Mouse (Mus musculus) limb, embryonic 11.5 days (tissue): ENCODE results near the gene Paqr3. TPM values are rescaled to one million over a fixed set of nuclear protein-coding genes. Genes with fewer than 3 reads are reported as not detected.

Experiments
- ATAC-seq: fragments of 200-750 bp; cut with Nextera tagmentation; 2 replicates; pipeline ENCODE4 v1.8.0; 2017; ENCODE audit warnings: low read depth; ENCODE audit not compliant: insufficient number of reproducible peaks, low FRiP score, low TSS enrichment
- DNase-seq: peaks from one replicate; pipeline ENCODE4 v3.0.0-alpha.2; 2015; ENCODE audit warnings: low spot score
- H3K27ac ChIP-seq: fragments of 300-500 bp; sonication (generic); replicated peaks from 2 replicates; pipeline ENCODE4 v1.5.1; 2014; ENCODE audit warnings: low read depth, mild to moderate bottlenecking, low read length
- H3K27me3 ChIP-seq: fragments of 300-500 bp; sonication (generic); 2 replicates; pipeline ENCODE4 v1.6.1; 2014; ENCODE audit warnings: mild to moderate bottlenecking, low read length, mixed read lengths; ENCODE audit not compliant: control insufficient read depth, insufficient read depth
- H3K36me3 ChIP-seq: fragments of 300-500 bp; sonication (generic); 2 replicates; pipeline ENCODE4 v1.6.1; 2014; ENCODE audit warnings: mild to moderate bottlenecking, low read length, moderate library complexity, mixed read lengths; ENCODE audit not compliant: control insufficient read depth, insufficient read depth
- H3K4me1 ChIP-seq: fragments of 300-500 bp; sonication (generic); 2 replicates; pipeline ENCODE4 v1.6.1; 2014; ENCODE audit warnings: low read length, mixed read lengths; ENCODE audit not compliant: control insufficient read depth, insufficient read depth
- H3K4me2 ChIP-seq: fragments of 300-500 bp; sonication (generic); 2 replicates; pipeline ENCODE4 v1.6.1; 2014; ENCODE audit warnings: low read depth, mild to moderate bottlenecking, moderate library complexity; ENCODE audit not compliant: severe bottlenecking
- H3K4me3 ChIP-seq: fragments of 300-500 bp; sonication (generic); 2 replicates; pipeline ENCODE4 v1.5.1; 2014; ENCODE audit warnings: low read depth, low read length
- H3K9ac ChIP-seq: fragments of 300-500 bp; sonication (generic); 2 replicates; pipeline ENCODE4 v1.6.1; 2014; ENCODE audit warnings: mild to moderate bottlenecking, low read length
- H3K9me3 ChIP-seq: fragments of 300-500 bp; sonication (generic); 2 replicates; pipeline ENCODE4 v1.6.1; 2016; ENCODE audit warnings: low read length; ENCODE audit not compliant: control insufficient read depth
- WGBS: fragments of 180-500 bp; shearing (Covaris S2); extraction: QIAGEN DNeasy Blood & Tissue Kit; methylation state at CpG from one replicate; pipeline ENCODE4 v1.1.7; 2014; 5-methylcytosine and 5-hydroxymethylcytosine counted together
- polyA plus RNA-seq: library from polyadenylated mRNA; unstranded; fragments of >200 nt; fragmentation: Nextera tagmentation; extraction: Ambion mirVana; gene quantifications from 2 replicates; pipeline ENCODE4 v1.2.1, GENCODE M21; 2014

The Paqr3 gene
- polyA plus RNA-seq, 1 experiment from 2014 or later = 8.6 TPM

- no peak overlapping the region for H3K9ac ChIP-seq
- ATAC-seq = peak; percentile 35; the same call in 1 of the 2 replicates
- H3K4me2 ChIP-seq = no peak overlapping the region; the same call in 1 of the 2 replicates
- no peak overlapping the region for H3K4me3 ChIP-seq
- DNase-seq = peak; percentile 27
- no peaks in the 10 kb centered on the region for H3K36me3 ChIP-seq
- no peaks in the 10 kb centered on the region for H3K27me3 ChIP-seq
- H3K9me3 ChIP-seq = no peaks in the 10 kb centered on the region
- 37% methylated on average over 12 of the region's 12 CpGs for WGBS
- 0 out of 2 replicates have a peak, but pooled peaks cover 3% of the 10 kb centered on the region for H3K4me1 ChIP-seq
- H3K27ac ChIP-seq = no peak overlapping the region
Measured at GRCm38 (mm10) chr5:97056791-97057450, 54.5 kb downstream of the Paqr3 start.

GRCm38 (mm10) chr5:97056359-97056758, 55.0 kb downstream of the Paqr3 start:
- Histone ChIP-seq H3K36me3 (no peaks in the 10 kb centered on the region), H3K4me3 (no peak overlapping the region), H3K9ac (no peak overlapping the region), H3K27me3 (no peaks in the 10 kb centered on the region), H3K9me3 (no peaks in the 10 kb centered on the region), H3K4me1 (0 out of 2 replicates have a peak, but pooled peaks cover 3% of the 10 kb centered on the region), H3K27ac (no peak overlapping the region), H3K4me2 (no peak overlapping the region)
- 75% methylated on average over 3 of the region's 3 CpGs for WGBS
- DNase-seq (no peak), ATAC-seq (no peak)

- DNase-seq (peak; percentile 32), ATAC-seq (no peak)
- Histone ChIP-seq H3K4me1 (0 out of 2 replicates have a peak, but pooled peaks cover 3% of the 10 kb centered on the region), H3K27me3 (no peaks in the 10 kb centered on the region), H3K4me3 (no peak overlapping the region), H3K9ac (no peak overlapping the region), H3K27ac (no peak overlapping the region), H3K9me3 (no peaks in the 10 kb centered on the region), H3K4me2 (no peak overlapping the region), H3K36me3 (no peaks in the 10 kb centered on the region)
- WGBS = 6% methylated on average over 1 of the region's 1 CpGs
Measured at GRCm38 (mm10) chr5:97055511-97056068, 55.8 kb downstream of the Paqr3 start.

- ATAC-seq (no peak), DNase-seq (no peak)
- H3K4me1 ChIP-seq = 0 out of 2 replicates have a peak, but pooled peaks cover 3% of the 10 kb centered on the region
- WGBS = 84% methylated on average over 10 of the region's 10 CpGs
- no peak overlapping the region for H3K27ac ChIP-seq
- H3K4me2 ChIP-seq = no peak overlapping the region
- no peak overlapping the region for H3K9ac ChIP-seq
- no peaks in the 10 kb centered on the region for H3K9me3 ChIP-seq
- no peaks in the 10 kb centered on the region for H3K36me3 ChIP-seq
- no peak overlapping the region for H3K4me3 ChIP-seq
- no peaks in the 10 kb centered on the region for H3K27me3 ChIP-seq
Measured at GRCm38 (mm10) chr5:97054801-97055200, 56.6 kb downstream of the Paqr3 start.

- 83% methylated on average over 5 of the region's 5 CpGs for WGBS
- Histone ChIP-seq H3K27ac (no peak overlapping the region), H3K36me3 (no peaks in the 10 kb centered on the region), H3K9ac (no peak overlapping the region), H3K4me1 (0 out of 2 replicates have a peak, but pooled peaks cover 3% of the 10 kb centered on the region), H3K4me2 (no peak overlapping the region), H3K27me3 (no peaks in the 10 kb centered on the region), H3K9me3 (no peaks in the 10 kb centered on the region), H3K4me3 (no peak overlapping the region)
- no peak for DNase-seq
- ATAC-seq = no peak
Measured at GRCm38 (mm10) chr5:97054166-97054565, 57.2 kb downstream of the Paqr3 start.

GRCm38 (mm10) chr5:97048905-97049304, 62.5 kb downstream of the Paqr3 start:
- no peak overlapping the region for H3K27ac ChIP-seq
- no peak overlapping the region for H3K9ac ChIP-seq
- DNase-seq = no peak
- no peaks in the 10 kb centered on the region for H3K4me1 ChIP-seq
- no peaks in the 10 kb centered on the region for H3K27me3 ChIP-seq
- H3K9me3 ChIP-seq = no peaks in the 10 kb centered on the region
- H3K4me3 ChIP-seq = no peak overlapping the region
- 0 out of 2 replicates have a peak, but pooled peaks cover 2% of the 10 kb centered on the region for H3K36me3 ChIP-seq
- no peak for ATAC-seq
- no peak overlapping the region for H3K4me2 ChIP-seq
- WGBS = 95% methylated on average over 5 of the region's 5 CpGs

- ATAC-seq (no peak), DNase-seq (no peak)
- no peaks in the 10 kb centered on the region for H3K9me3 ChIP-seq
- no peaks in the 10 kb centered on the region for H3K27me3 ChIP-seq
- 0 out of 2 replicates have a peak, but pooled peaks cover 2% of the 10 kb centered on the region for H3K36me3 ChIP-seq
- H3K4me2 ChIP-seq = no peak overlapping the region
- no peak overlapping the region for H3K9ac ChIP-seq
- no peaks in the 10 kb centered on the region for H3K4me1 ChIP-seq
- 88% methylated on average over 10 of the region's 10 CpGs for WGBS
- H3K27ac ChIP-seq = no peak overlapping the region
- H3K4me3 ChIP-seq = no peak overlapping the region
Measured at GRCm38 (mm10) chr5:97046680-97047079, 64.7 kb downstream of the Paqr3 start.

- WGBS = 80% methylated on average over 7 of the region's 7 CpGs
Measured at GRCm38 (mm10) chr5:97045260-97045659, 66.1 kb downstream of the Paqr3 start.

More at GRCm38 (mm10) chr5:97045260-97045659, 66.1 kb downstream of the Paqr3 start:
- no peaks in the 10 kb centered on the region for H3K4me1 ChIP-seq
- no peak overlapping the region for H3K4me3 ChIP-seq
- H3K36me3 ChIP-seq = 0 out of 2 replicates have a peak, but pooled peaks cover 2% of the 10 kb centered on the region
- no peak for DNase-seq
- no peak for ATAC-seq
- H3K27me3 ChIP-seq = no peaks in the 10 kb centered on the region
- no peak overlapping the region for H3K9ac ChIP-seq
- no peak overlapping the region for H3K4me2 ChIP-seq
- H3K9me3 ChIP-seq = no peaks in the 10 kb centered on the region
- H3K27ac ChIP-seq = no peak overlapping the region
